Mouse (Mus musculus): ENCODE data around the gene Gm20390. TPM values are rescaled to one million over a fixed set of nuclear protein-coding genes. Genes with fewer than 3 reads are reported as not detected.

Gm20390 gene
- 75.0 and 82.4 TPM in 2 replicates for total RNA-seq (2021)
- long read RNA-seq, experiment 1, partial matches to known transcripts = 2 of 2 reads
- long read RNA-seq, experiment 1, other reads (novel, unspliced or antisense) = 0 of 2 reads
- long read RNA-seq, experiment 2, partial matches to known transcripts = 87 of 89 reads
- long read RNA-seq, experiment 2, other reads (novel, unspliced or antisense) = 1 of 89 reads

- DNase-seq = peak; percentile 98
Measured at GRCm38 (mm10) chr11:93968005-93968847, at the start of gene Gm20390, which contains the start of gene Nme1. Gene Gm20390 (minus strand): TSS chr11:93968293. Gene Nme1 (minus strand): TSS chr11:93968521.

DNA sequence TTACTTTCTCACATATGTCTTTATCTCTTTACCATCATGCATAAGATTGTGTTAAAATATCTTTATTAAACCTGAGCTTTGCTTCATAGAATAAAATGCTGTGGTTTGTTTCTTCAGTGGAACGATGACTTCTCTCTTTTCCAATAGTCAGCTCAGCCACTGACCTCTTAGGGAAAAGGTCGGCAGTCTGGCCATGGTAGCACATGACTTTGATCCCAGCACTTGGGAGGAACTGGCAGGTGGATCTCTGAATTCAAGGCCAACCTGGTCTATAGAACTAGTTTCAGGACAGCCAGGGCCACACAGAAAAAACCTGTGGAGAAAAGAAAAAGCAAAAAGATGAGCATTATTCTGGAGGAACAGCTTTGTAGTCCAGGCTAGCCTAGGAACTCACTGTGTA lies 35.3 kb upstream of the Gm20390 start:
- no peak for DNase-seq

DNA sequence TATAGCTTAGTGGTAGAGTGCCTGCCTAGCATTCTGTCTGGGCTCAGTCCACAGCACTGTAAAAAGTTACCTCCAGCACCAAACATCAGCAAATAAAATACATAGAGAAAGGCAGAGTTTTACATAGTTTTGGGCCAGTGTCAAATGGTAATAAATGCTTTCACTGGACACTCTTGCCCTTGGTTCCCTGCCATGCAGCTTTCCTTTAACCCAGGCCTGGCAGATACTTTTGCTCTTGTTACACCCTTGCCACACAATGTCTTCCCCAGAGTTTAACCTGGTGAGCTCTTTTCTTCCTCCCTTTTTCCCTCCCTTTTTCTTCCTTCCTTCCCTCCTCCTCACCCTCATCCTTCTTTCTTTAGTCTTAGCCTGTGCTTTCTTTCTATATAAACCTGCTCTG lies 31.2 kb upstream of the Gm20390 start:
- no peak for DNase-seq

DNA sequence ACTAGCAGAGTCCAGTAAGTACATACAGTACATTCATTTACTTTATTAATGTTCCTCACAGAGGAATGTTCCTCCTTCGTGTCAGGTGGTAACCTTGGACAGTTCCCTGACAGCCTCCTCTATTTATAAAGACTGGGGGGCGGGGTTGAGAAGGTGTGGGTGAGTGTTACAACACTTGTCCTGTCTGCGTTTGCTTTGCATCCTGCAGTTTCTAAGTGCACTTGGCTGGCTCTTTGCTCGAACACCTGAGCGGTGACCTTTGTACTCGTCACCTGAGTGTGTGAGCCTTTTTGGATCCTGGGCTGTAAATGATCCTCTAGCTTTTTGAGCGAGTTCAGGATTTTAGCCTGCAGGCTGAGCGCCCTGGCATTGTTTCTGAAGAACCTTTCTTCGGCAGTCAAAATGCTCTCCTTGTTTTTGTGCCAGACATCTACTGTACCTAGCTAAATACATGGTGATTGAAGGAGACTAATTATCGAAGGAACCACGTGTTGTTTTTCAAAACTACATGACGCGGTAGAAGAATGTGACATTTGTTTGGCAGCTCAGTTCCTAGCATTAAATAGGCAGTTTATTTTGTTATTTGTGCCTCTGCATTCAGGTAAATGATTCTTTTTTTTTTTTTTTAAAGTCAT lies 29.2 kb upstream of the Gm20390 start:
- peak; percentile 44 for DNase-seq

- DNase-seq = peak; percentile 71
Measured at GRCm38 (mm10) chr11:93996306-93997140, 28.4 kb upstream of the Gm20390 start.

DNA sequence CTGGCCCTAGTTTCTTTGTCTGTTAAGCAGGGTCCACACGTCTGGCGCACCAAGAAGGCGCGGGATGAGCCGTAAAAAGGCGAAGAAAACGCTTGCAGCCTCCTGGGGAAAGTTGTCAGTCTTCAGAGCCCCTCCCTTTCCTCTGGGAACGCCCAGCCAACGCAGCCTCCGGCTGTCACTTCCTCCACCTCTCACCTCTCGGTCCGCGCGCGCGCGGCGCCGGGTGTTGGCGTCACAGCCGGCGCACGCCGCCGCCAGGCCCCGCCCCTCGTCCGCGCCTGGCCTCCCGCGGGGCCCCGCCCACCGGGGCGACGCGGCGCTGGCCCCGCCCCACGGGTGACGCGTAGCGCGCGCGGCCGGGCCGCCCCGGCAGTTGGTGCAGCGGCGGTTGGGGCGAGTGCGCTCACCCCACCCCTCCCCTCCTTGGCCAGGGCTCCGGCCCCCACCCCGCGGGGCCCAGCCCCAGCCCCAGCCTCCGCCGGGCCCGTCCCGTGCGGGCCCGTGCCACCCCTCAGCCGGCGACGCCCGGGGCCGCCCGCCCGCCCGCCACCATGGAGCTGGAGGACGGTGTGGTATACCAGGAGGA lies 27.7 kb upstream of the Gm20390 start, which contains the start of gene Spag9:
TSS of gene Spag9 (plus strand) at position 372 of the 586 bp plus-strand sequence.
- DNase-seq = peak; percentile 97

DNA sequence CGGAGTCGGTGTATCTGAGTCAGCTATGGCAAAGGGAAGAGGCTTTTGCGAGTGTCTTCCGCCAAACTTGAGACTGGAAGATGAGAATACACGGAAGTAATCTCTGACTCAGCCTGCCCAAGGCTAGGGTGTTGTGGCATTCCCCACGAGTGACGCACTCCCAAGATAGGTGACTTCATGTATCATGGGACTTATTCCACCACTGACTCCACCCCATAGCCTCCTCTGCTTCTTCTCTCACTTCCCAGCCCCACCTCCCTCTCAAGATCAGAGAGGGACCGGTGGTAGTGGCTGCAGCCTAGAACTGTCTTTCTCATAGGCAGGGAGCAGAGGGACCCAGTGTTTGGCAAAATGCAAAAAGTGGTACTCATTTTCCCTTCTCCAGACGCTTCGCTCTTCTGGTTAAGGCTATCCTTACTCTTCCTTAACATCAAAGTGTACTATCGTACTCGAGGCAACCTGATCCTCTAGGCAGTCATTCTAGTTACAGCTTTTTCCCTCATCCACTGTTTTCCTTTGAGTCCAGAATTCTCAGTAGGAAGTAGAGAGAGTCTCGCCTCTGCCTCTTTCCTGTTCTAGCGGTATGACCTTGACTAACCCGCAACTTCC lies 27.1 kb upstream of the Gm20390 start:
- peak; percentile 91 for DNase-seq

GRCm38 (mm10) chr11:93994531-93994930 lies 26.4 kb upstream of the Gm20390 start:
- no peak for DNase-seq

GRCm38 (mm10) chr11:93988328-93989062 lies 20.4 kb upstream of the Gm20390 start:
- DNase-seq = no peak

DNA sequence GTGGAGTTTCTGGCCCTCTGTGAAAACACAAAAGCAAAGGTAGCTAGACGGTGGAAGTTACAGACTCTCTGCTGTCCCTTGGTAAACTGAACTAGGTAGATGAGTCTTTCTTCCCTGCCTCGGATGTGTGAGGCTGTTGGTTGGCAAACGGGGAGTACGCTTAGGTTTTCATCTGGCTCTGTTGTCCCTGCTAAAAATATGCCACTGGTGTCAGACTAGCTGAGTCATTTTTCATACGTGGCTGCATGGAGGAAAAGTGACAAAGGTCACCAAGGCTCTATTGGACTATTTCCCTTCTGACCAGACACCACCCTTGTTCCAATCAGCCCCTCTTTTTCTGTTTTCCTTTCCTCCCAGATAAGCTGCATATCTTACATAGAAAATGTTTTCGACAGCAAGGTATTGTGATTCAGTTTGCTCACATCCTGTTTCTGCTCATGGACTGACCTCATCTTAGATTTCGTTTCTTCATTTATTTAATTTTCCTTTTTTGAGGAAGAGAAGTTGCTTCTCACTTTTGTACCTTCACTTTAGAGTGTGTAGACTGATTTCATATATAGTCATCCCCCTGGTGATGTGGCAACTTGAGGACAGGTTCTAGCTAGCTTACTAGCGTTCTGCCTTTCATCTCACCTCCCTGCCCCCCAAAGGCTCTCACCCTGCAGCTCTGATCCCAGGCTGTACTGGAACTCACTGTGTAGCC lies 19.7 kb upstream of the Gm20390 start:
- DNase-seq = peak; percentile 32

DNA sequence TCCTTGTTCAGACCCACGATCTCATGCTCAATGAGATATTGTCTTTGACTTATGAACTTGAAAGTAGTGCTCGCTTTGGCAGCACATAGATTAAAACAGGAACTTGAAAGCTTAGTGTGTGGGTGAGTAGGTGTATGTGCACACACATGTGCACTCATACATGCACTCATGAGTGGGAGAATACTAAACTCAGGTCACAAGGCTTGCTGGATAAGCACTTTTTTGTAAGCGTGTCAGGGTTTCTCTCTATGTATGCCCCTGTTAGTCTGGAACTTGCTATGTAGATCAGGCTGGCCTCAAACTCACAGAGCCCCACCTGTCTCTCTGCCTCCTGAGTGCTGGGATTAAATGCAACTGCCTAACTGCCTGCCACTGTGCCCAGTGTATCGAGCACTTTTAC lies 18.9 kb upstream of the Gm20390 start:
- DNase-seq = no peak

DNA sequence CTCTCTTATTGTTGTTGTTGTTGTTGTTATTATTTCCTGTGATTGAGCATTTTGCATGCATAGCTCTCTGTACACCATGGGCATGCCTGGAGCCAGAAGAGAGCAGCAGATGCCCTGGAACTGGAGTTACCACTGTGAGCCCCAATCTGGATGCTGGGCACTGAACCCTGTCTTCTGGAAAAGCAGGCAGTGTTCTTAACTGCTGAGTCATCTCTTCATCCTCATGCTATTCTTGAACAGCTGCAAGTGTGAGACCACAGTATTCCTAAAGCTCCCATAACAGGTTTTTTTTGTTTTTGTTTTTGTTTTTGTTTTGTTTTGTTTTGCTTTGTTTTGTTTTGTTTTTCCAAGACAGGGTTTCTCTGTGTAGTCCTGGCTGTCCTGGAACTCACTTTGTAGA lies 18.2 kb upstream of the Gm20390 start:
- DNase-seq = no peak

- DNase-seq = no peak
Measured at GRCm38 (mm10) chr11:93985265-93985664, 17.2 kb upstream of the Gm20390 start.

- no peak for DNase-seq
Measured at GRCm38 (mm10) chr11:93984619-93985018, 16.5 kb upstream of the Gm20390 start.

DNA sequence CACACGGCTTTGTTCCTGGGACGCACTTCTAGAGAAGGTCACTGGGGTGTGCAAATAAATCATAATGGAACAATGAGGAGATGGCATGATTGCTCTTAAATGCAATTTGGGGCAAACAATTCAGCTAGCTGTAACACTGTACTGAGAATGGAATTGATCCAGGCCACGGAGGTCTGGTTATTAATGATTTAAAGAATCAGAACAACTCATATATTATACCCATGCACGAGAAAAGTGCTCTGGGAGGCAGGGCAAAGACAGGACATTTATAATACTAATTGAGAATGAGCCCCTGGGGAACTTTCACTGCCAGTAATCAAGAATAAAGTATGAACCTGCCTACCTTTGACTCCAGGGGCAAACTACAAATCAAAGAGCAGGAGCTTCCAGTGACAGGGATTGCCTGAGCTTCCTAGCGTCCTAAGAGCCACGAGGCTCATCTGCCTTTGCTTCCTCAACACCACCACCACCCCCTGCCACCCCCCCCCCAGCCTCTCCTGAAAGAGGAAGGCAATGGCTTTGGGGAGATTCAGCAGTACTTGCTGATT lies 11.5 kb upstream of the Gm20390 start:
- DNase-seq = no peak

GRCm38 (mm10) chr11:93972951-93973350 lies 4.9 kb upstream of the Gm20390 start:
- DNase-seq = no peak

GRCm38 (mm10) chr11:93969799-93970198 lies 1.7 kb upstream of the Gm20390 start:
- no peak for DNase-seq

GRCm38 (mm10) chr11:93969171-93969570 lies 1.1 kb upstream of the Gm20390 start:
- no peak for DNase-seq

GRCm38 (mm10) chr11:93968848-93969128 lies 695 bp upstream of the Gm20390 start:
- DNase-seq = no peak

DNA sequence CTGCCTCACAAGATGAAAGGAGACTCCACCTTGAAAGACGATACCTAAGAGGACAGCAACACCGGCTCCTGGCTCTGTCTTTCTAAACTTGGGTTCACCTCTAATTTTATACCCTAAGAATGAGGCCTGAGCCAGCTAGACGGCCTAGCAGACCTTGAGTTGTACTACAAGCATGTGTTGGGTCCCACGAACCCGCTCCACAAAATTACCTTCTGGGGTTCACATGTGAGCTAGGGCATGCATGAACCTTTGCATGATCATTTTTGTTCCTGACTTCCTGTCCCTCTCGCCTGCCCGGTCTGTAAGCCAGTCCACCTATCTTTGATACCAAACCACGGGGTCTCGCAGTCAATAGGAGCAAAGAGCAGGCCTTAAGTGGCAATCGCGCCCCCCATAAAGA lies 712 bp downstream of the Gm20390 start:
- no peak for DNase-seq
